Mouse (Mus musculus): ENCODE measurements around the gene Ehf.

GRCm38 (mm10) chr2:103275316-103275960 lies 27.6 kb downstream of the Ehf start:
- TF ChIP-seq CTCF (conservative IDR thresholded peaks at IDR 0.05; ENCODE audit: insufficient read depth, insufficient read length, low read depth, low read length) (no peak), POLR2A (IDR thresholded peaks at IDR 0.05; ENCODE audit: low read depth, low read length) (no peak)
